Mouse (Mus musculus): ENCODE data around the gene D17H6S53E.

DNA sequence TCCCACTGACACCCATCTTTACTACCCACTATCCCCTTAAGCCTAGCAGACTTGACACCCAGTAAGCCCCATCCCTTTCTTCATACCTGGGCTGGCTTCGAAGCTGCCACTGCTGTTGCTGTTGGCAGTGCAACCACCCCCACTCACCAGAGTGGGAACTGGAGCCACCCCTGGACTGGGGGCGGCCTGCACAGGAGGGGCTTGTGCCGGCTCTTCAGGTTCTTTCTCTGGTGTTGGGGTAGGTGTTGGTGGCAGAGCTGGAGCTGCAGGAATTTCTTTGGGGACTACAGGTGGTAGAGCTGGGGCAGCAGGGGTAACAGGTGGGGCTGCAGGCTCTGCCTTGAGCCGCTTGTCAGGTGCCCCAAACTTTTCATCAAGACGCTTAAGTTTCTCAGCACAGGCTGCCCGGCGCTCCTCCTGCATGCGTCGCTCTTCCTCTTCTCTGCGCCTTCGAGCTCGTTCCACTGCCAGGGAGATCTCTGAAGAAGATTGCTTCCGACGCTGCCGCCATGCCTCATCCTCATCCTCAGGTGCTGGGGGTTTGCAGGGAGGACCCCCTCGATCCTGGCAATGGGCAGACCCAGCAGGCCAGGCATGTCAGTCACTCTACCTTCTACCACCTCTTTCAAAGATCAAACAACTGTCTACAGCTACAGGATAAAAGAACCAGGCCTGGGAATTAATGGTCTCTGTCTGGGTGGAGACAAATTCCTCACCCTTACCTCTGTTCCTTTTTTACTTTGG lies 32.8 kb downstream of the D17H6S53E start:
- TF ChIP-seq GATA1 (IDR thresholded peaks at IDR 0.05; ENCODE audit: borderline replicate concordance, low read length) (no peak), FLI1 (IDR thresholded peaks at IDR 0.05; ENCODE audit: low read length) (no peak)
